Mouse (Mus musculus): ENCODE results near the gene Ranbp3l.

- TF ChIP-seq POLR2A (IDR thresholded peaks at IDR 0.05; ENCODE audit: low read depth, low read length) = no peak
- TF ChIP-seq CTCF (IDR thresholded peaks at IDR 0.05; ENCODE audit: borderline replicate concordance, insufficient read depth, low read length) = no peak
Measured at GRCm38 (mm10) chr15:8991859-8992838, 24.4 kb downstream of the Ranbp3l start.
